Mouse (Mus musculus) forebrain, embryonic 16.5 days (tissue): ENCODE data around the gene Pacsin2. TPM values are rescaled to one million over a fixed set of nuclear protein-coding genes. Genes with fewer than 3 reads are reported as not detected.

ENCODE experiments used
- ATAC-seq: fragments of 200-750 bp; cut with Nextera tagmentation; 2 replicates; pipeline ENCODE4 v1.8.0; 2017; ENCODE audit warnings: mild to moderate bottlenecking, moderate library complexity
- H3K27ac ChIP-seq: fragments of 300-500 bp; sonication (generic); 2 replicates; pipeline ENCODE4 v1.5.1; 2014; ENCODE audit warnings: low read length, control low read depth
- H3K27me3 ChIP-seq: fragments of 300-500 bp; sonication (generic); replicated peaks from 2 replicates; pipeline ENCODE4 v1.6.1; 2014; ENCODE audit warnings: low read length; ENCODE audit not compliant: control insufficient read depth, insufficient read depth
- H3K36me3 ChIP-seq: fragments of 300-500 bp; sonication (generic); 2 replicates; pipeline ENCODE4 v1.6.1; 2014; ENCODE audit not compliant: control insufficient read depth, insufficient read depth
- H3K4me1 ChIP-seq: fragments of 300-500 bp; sonication (generic); replicated peaks from 2 replicates; pipeline ENCODE4 v1.6.1; 2014; ENCODE audit warnings: low read length; ENCODE audit not compliant: control insufficient read depth, insufficient read depth
- H3K4me2 ChIP-seq: fragments of 300-500 bp; sonication (generic); 2 replicates; pipeline ENCODE4 v1.6.1; 2014; ENCODE audit warnings: mild to moderate bottlenecking, low read length, control low read depth
- H3K4me3 ChIP-seq: fragments of 300-500 bp; sonication (generic); replicated peaks from 2 replicates; pipeline ENCODE4 v1.5.1; 2014; ENCODE audit warnings: mild to moderate bottlenecking, low read length, control low read depth
- H3K9ac ChIP-seq: fragments of 300-500 bp; sonication (generic); replicated peaks from 2 replicates; pipeline ENCODE4 v1.6.1; 2014; ENCODE audit warnings: low read depth, low read length, control low read depth
- H3K9me3 ChIP-seq: fragments of 300-500 bp; sonication (generic); 2 replicates; pipeline ENCODE4 v1.6.1; 2016; ENCODE audit warnings: low read length; ENCODE audit not compliant: control insufficient read depth
- WGBS: fragments of 180-500 bp; shearing (Covaris S2); extraction: QIAGEN DNeasy Blood & Tissue Kit; methylation state at CpG from one replicate; pipeline ENCODE4 v1.1.7; 2014; 5-methylcytosine and 5-hydroxymethylcytosine counted together
- polyA plus RNA-seq: library from polyadenylated mRNA; unstranded; fragments of >200 nt; fragmentation: Nextera tagmentation; extraction: Ambion mirVana; gene quantifications from 2 replicates; pipeline ENCODE4 v1.2.1, GENCODE M21; 2015

Gene Pacsin2
- polyA plus RNA-seq, 1 experiment from 2014 or later, result 19.8 TPM

DNA sequence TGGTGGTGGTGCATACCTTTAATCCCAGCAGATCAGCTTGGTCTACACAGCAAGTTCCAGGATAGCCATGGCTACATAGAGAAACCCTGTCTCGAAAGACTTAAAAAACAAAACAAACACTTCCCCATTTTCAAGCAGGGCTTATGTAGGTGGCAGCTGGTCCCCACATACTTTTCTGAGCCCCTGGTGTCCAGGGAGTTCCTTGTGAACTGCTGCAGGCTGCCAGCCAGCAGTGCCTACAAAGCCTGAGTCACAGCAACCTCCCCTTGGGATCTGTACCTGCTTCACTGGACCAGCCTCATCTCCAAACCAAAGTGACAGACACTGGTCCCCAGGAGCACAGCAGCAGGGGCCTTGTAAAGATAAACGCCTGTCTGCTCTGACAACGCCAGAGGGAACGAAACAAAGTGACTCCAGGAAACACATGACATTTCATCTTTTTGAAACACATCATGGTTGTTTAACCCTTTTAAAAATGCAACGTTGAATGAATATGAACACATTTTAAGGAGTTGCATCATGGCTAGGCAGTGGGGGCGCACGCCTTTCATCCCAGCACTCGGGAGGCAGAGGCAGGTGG, 18.3 kb upstream of the Pacsin2 start:
- 86% methylated on average over 8 of the region's 8 CpGs for WGBS
- Histone ChIP-seq H3K36me3 (peaks cover 12% of the 10 kb centered on the region; the same call in 1 of the 2 replicates), H3K9me3 (no peaks in the 10 kb centered on the region), H3K4me3 (no peak overlapping the region), H3K4me1 (no peaks in the 10 kb centered on the region), H3K27ac (no peak overlapping the region), H3K27me3 (no peaks in the 10 kb centered on the region), H3K9ac (no peak overlapping the region), H3K4me2 (no peak overlapping the region)
- no peak for ATAC-seq

DNA sequence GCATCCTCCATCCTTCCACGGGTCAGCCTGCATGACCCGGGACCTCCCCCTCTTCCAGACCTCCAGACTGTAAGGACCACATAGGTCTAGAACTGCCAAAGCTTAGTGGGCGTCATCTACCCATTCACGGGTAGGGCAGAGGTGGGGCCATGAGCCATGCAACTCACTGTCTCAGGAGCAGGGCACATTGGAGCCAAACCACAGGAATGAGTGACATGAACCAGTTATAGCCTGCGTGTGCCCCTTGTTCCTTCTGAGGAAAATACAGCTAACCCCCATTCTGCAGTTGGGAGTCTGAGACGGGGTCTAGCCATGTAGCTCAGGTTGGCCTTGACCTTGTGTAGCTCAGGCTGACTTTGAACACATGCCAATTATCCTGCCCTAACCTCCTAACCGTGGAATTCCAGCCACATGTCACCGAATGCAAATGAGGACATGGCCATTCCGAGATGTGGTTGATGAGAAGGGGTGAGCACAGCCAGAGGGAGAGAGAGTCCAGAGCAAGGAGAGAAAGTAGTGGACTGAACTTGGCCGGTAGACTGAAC, 16.9 kb upstream of the Pacsin2 start:
- Histone ChIP-seq H3K36me3 (peaks cover 1% of the 10 kb centered on the region; the same call in 1 of the 2 replicates), H3K4me3 (no peak overlapping the region), H3K27ac (no peak overlapping the region), H3K4me2 (no peak overlapping the region), H3K9ac (no peak overlapping the region), H3K9me3 (no peaks in the 10 kb centered on the region), H3K4me1 (no peaks in the 10 kb centered on the region), H3K27me3 (no peaks in the 10 kb centered on the region)
- WGBS, result 71% methylated on average over 10 of the region's 10 CpGs
- no peak for ATAC-seq

DNA sequence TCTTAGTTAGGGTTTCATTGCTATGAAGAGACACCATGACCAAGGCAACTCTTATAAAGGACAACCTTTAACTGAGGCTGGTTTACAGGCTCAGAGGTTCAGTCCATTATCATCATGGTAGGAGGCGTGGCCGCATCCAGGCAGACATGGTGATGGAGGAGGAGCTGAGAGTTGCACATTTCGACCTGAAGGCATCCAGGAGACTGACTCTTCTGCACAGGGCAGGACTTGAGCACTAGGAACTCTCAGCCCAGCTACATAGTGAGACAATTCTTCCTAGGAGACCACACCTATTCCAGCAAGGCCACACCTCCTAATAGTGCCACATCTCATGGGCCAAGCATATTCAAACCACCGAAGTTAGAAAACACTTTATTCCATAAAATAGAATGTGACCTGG, 15.4 kb upstream of the Pacsin2 start:
- no peak overlapping the region for H3K9ac ChIP-seq
- no peak for ATAC-seq
- H3K4me2 ChIP-seq, result no peak overlapping the region
- 87% methylated on average over 4 of the region's 4 CpGs for WGBS
- no peaks in the 10 kb centered on the region for H3K36me3 ChIP-seq
- no peak overlapping the region for H3K4me3 ChIP-seq
- H3K4me1 ChIP-seq, result no peaks in the 10 kb centered on the region
- H3K27me3 ChIP-seq, result no peaks in the 10 kb centered on the region
- H3K27ac ChIP-seq, result no peak overlapping the region
- H3K9me3 ChIP-seq, result no peaks in the 10 kb centered on the region

DNA sequence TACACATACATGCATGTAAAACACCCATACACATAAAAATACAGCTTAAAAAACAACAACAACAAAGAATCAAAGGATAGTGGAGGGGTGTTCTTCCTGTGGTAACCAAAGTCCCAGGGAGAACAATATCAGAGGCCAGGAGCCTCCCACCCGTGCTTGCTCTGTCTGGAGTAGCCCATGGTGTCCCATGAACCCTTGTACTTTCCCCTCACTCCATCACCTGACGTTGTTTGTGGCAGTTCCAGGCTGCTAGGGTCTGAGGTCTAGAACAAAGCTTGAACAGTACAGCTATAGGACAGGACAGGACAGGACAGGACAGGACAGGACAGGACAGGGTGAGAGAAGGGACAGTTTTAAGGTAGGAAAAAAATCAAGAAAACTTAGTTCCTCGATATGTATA, 13.7 kb upstream of the Pacsin2 start:
- no peak overlapping the region for H3K27ac ChIP-seq
- no peaks in the 10 kb centered on the region for H3K9me3 ChIP-seq
- H3K27me3 ChIP-seq, result no peaks in the 10 kb centered on the region
- WGBS, result 75% methylated on average over 3 of the region's 3 CpGs
- no peak for ATAC-seq
- H3K36me3 ChIP-seq, result no peaks in the 10 kb centered on the region
- no peak overlapping the region for H3K4me3 ChIP-seq
- H3K4me1 ChIP-seq, result no peaks in the 10 kb centered on the region
- H3K4me2 ChIP-seq, result no peak overlapping the region
- no peak overlapping the region for H3K9ac ChIP-seq

DNA sequence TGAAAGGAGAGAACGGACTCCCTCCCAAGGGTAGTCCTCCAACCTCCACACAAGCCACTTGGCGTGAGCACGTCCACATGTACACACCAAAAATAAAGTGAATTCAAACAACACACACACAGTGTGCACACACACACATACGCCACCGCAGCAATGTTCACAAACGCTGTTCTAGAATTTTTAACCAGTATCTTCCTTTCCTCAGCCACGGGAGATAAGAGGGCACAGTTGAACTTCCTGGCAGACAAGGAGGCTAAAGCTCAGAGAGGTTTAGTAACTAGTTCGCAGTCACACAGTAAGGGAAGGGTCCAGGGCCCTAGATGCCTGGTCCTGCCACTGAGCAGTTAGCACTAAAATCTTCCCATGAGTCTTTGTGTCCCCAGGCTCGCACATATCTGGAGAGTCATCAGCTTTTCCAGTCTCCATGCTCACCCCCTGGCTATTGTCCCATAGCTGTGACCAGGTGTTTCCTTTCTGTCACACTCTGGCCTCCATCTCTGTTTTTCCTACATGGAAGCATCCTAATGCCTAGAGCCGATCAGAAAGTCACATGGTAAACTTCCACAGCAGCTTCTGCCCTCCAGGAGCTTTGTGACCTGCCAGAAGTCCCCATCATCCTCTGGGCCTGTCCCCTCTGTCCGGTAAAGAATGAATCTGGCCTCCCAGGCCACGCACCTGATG, 12.3 kb upstream of the Pacsin2 start:
- WGBS, result 87% methylated on average over 12 of the region's 12 CpGs
- no peaks in the 10 kb centered on the region for H3K27me3 ChIP-seq

DNA sequence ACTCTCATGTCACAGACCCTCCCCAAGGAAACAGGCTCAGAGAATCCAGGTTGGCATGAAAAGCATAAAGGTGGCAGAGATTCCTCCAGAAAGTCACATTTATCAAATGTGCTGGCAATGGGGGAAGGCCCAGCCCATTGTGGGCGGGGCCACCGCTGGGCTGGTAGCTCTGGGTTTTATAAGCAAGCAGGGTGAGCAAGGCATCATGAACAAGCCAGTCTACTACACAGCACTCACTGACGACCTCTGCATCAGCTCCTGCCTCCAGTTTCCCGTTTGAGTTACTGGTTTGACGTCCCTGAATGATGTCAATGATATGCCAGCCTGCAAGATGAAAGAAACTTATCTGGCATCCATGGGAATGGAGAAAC, 10.0 kb upstream of the Pacsin2 start:
- no peaks in the 10 kb centered on the region for H3K4me1 ChIP-seq
- 34% methylated on average over 5 of the region's 5 CpGs for WGBS
- no peaks in the 10 kb centered on the region for H3K9me3 ChIP-seq
- no peaks in the 10 kb centered on the region for H3K27me3 ChIP-seq
- no peak overlapping the region for H3K9ac ChIP-seq
- no peak for ATAC-seq
- no peak overlapping the region for H3K27ac ChIP-seq
- no peak overlapping the region for H3K4me3 ChIP-seq
- H3K4me2 ChIP-seq, result no peak overlapping the region
- H3K36me3 ChIP-seq, result no peaks in the 10 kb centered on the region

More for the DNA sequence above, 12.3 kb upstream of the Pacsin2 start:
- Histone ChIP-seq H3K4me3 (no peak overlapping the region), H3K27ac (no peak overlapping the region), H3K9me3 (no peaks in the 10 kb centered on the region), H3K9ac (no peak overlapping the region), H3K4me2 (no peak overlapping the region), H3K36me3 (no peaks in the 10 kb centered on the region), H3K4me1 (no peaks in the 10 kb centered on the region)
- ATAC-seq, result no peak

DNA sequence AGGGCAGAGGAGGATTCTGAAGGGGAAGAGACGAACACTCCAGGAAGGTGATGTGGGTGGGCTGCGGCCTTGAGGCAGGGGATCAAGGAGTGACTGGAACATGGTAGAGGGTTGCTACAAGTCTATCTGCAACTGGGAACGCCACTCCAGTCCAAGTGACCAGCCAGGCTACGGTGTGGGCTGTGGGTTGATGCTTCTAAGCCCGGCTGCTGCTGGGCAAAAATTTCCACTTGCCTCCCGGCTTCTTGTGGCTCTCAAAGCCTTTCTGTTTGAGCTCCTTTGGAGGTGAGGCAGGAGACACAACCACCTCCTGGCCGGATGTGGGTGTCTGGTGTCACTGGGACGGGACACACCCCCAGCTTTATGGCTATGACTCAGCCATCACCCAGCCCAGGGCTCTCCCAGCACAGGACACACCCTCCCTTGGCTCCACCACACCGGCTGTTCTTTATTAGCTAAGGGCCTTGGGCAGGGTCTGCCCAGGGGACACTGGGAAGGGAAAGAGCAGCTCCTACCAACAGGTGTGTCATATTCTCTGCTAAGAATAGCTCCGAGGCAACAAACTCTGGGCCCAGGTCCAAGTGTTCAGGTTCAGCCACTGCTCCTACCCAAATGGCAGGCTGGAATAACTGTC, 9.5 kb upstream of the Pacsin2 start:
- H3K9ac ChIP-seq, result no peak overlapping the region
- WGBS, result 76% methylated on average over 10 of the region's 10 CpGs
- no peaks in the 10 kb centered on the region for H3K27me3 ChIP-seq
- H3K4me2 ChIP-seq, result no peak overlapping the region
- ATAC-seq, result no peak
- H3K36me3 ChIP-seq, result no peaks in the 10 kb centered on the region
- no peak overlapping the region for H3K4me3 ChIP-seq
- H3K9me3 ChIP-seq, result no peaks in the 10 kb centered on the region
- no peaks in the 10 kb centered on the region for H3K4me1 ChIP-seq
- H3K27ac ChIP-seq, result no peak overlapping the region

DNA sequence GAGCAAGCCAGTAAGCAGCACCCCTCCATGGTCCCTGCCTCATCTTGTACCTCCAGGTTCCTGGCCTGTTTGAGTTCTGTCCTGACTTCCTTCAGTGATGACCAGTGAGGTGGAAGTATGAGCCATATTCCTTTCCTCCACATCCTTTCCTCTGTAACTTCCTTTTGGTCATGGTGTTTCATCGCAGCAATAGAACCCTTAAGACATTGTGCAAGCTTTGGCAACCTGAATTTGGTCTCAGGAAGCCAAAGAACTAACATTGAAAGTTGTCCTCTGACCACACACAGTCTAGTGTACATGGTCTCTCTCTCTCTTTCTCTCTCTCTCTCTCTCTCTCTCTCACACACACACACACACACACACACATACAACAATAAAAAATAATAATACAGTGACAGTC, 8.8 kb upstream of the Pacsin2 start:
- no peak overlapping the region for H3K4me2 ChIP-seq
- no peak for ATAC-seq
- no peaks in the 10 kb centered on the region for H3K36me3 ChIP-seq
- H3K4me1 ChIP-seq, result no peaks in the 10 kb centered on the region
- no peak overlapping the region for H3K27ac ChIP-seq
- no peak overlapping the region for H3K4me3 ChIP-seq
- H3K9ac ChIP-seq, result no peak overlapping the region
- WGBS, result 96% methylated on average over 1 of the region's 1 CpGs
- H3K27me3 ChIP-seq, result no peaks in the 10 kb centered on the region
- H3K9me3 ChIP-seq, result no peaks in the 10 kb centered on the region

DNA sequence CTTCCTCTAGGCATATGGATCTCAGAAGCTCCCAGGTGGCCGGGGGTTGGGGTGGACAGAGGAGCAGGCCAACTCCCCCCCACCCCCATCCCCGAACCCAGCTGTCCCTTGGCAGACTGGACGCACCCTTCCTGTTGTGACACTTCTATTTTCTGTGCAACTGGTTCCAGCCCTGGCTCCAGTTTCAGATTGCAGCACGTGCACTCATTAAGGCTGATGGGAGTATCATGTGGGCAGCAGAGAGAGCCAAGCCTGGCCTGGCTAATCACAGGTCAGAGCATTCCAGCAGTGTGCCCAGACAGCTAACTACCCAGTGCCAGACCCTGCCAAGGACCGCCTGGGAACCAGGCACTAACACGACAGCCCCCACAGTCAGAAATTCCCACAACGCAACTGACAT, 7.1 kb upstream of the Pacsin2 start:
- Histone ChIP-seq H3K4me1 (no peaks in the 10 kb centered on the region), H3K27me3 (no peaks in the 10 kb centered on the region), H3K9me3 (no peaks in the 10 kb centered on the region), H3K4me2 (no peak overlapping the region), H3K36me3 (no peaks in the 10 kb centered on the region), H3K27ac (no peak overlapping the region), H3K4me3 (no peak overlapping the region), H3K9ac (no peak overlapping the region)
- WGBS, result 60% methylated on average over 7 of the region's 7 CpGs
- ATAC-seq, result peak; percentile 73
